Mouse (Mus musculus) CH12.LX (cell line): Measurements from ENCODE around the gene Rptor. TPM values are rescaled to one million over a fixed set of nuclear protein-coding genes. Genes with fewer than 3 reads are reported as not detected.

Source experiments
- DNase-seq: peaks from one replicate; pipeline ENCODE4 v3.0.0-alpha.2; 2013; ENCODE audit errors: extremely low read depth
- H3K27ac ChIP-seq: 2 replicates; pipeline ENCODE4 v1.5.1; 2012; ENCODE audit warnings: low read depth, mild to moderate bottlenecking, control low read depth, moderate library complexity; ENCODE audit not compliant: insufficient read depth
- H3K27me3 ChIP-seq: replicated peaks from 2 replicates; pipeline ENCODE3; 2012; ENCODE audit warnings: inconsistent platforms
- H3K36me3 ChIP-seq, 2 experiments: replicated peaks in 1 of 2; 2 replicates each; pipeline versions ENCODE3 to v1.6.1; 2012; ENCODE audit warnings: inconsistent platforms in 1 of 2, low read length in 1 of 2, mild to moderate bottlenecking in 1 of 2, mixed read lengths in 1 of 2, moderate library complexity in 1 of 2; ENCODE audit not compliant: control insufficient read depth in 1 of 2, insufficient read depth in 1 of 2
- H3K4me1 ChIP-seq, 2 experiments: 2 replicates each; pipeline ENCODE4 v1.6.1; 2012; ENCODE audit warnings: inconsistent platforms in 1 of 2, moderate library complexity in 1 of 2; ENCODE audit not compliant: insufficient read depth in 2 of 2, control insufficient read depth in 1 of 2
- H3K4me2 ChIP-seq: 2 replicates; pipeline ENCODE4 v1.6.1; 2012; ENCODE audit warnings: low read depth, mild to moderate bottlenecking, control low read depth; ENCODE audit not compliant: poor library complexity, insufficient read depth, severe bottlenecking
- H3K4me3 ChIP-seq, 3 experiments: fragments of 150-350 bp in 1 of 3; sonication (generic) in 1 of 3; replicated peaks in 1 of 3; 2 replicates each; pipeline versions ENCODE3 to v1.5.1; 2011 to 2012; ENCODE audit warnings: low read depth in 2 of 3, low read length in 2 of 3, mild to moderate bottlenecking in 2 of 3, moderate library complexity in 2 of 3, control low read depth in 1 of 3, improper control_type of control experiment in 1 of 3, inconsistent platforms in 1 of 3, mixed read lengths in 1 of 3; ENCODE audit not compliant: poor library complexity in 1 of 3
- H3K79me2 ChIP-seq: replicated peaks from 2 replicates; pipeline ENCODE4 v1.6.1; 2012; ENCODE audit warnings: mild to moderate bottlenecking, moderate library complexity; ENCODE audit not compliant: control insufficient read depth, poor library complexity, insufficient read depth, severe bottlenecking; ENCODE audit errors: extremely low read depth
- H3K9ac ChIP-seq: 2 replicates; pipeline ENCODE4 v1.6.1; 2012; ENCODE audit warnings: low read depth, mild to moderate bottlenecking, control low read depth, moderate library complexity; ENCODE audit not compliant: insufficient read depth
- H3K9me3 ChIP-seq: replicated peaks from 2 replicates; pipeline ENCODE3; 2012; ENCODE audit warnings: low read length, inconsistent platforms, mixed read lengths
- BHLHE40 ChIP-seq: IDR thresholded peaks from 2 replicates; pipeline ENCODE4 v1.6.1; 2011; ENCODE audit warnings: mild to moderate bottlenecking, low read depth, low read length, improper control_type of control experiment
- CTCF ChIP-seq, 2 experiments: IDR thresholded peaks in 1 of 2; conservative IDR thresholded peaks in 1 of 2; 2 replicates each; pipeline ENCODE4 v1.5.1; 2011 to 2012; ENCODE audit warnings: low read depth in 2 of 2, low read length in 2 of 2, improper control_type of control experiment in 1 of 2, inconsistent platforms in 1 of 2, mild to moderate bottlenecking in 1 of 2, moderate library complexity in 1 of 2
- EP300 ChIP-seq: IDR thresholded peaks from 2 replicates; pipeline ENCODE4 v1.6.1; 2011; ENCODE audit warnings: low read length, improper control_type of control experiment
- ETS1 ChIP-seq: conservative IDR thresholded peaks from 2 replicates; pipeline ENCODE4 v1.6.1; 2012; ENCODE audit warnings: low read depth, mild to moderate bottlenecking, inconsistent platforms, low read length, improper control_type of control experiment, moderate library complexity
- JUND ChIP-seq: conservative IDR thresholded peaks from 2 replicates; pipeline ENCODE4 v1.6.1; 2011; ENCODE audit warnings: low read depth, low read length, improper control_type of control experiment
- KAT2A ChIP-seq: IDR thresholded peaks from 2 replicates; pipeline ENCODE4 v1.6.1; 2012; ENCODE audit warnings: low read length, improper control_type of control experiment, inconsistent platforms; ENCODE audit not compliant: insufficient replicate concordance
- MYC ChIP-seq: IDR thresholded peaks from 2 replicates; pipeline ENCODE4 v1.6.1; 2011; ENCODE audit warnings: low read depth, mild to moderate bottlenecking, improper control_type of control experiment, low read length
- NELFE ChIP-seq: IDR thresholded peaks from 2 replicates; pipeline ENCODE4 v1.6.1; 2011; ENCODE audit warnings: low read depth, low read length, improper control_type of control experiment
- POLR2A ChIP-seq: IDR thresholded peaks from 2 replicates; pipeline ENCODE4 v1.6.1; 2011; ENCODE audit warnings: low read depth, mild to moderate bottlenecking, improper control_type of control experiment, low read length
- POLR2AphosphoS2 ChIP-seq: IDR thresholded peaks from 2 replicates; pipeline ENCODE4 v1.6.1; 2011; ENCODE audit warnings: low read depth, low read length, improper control_type of control experiment
- SMC3 ChIP-seq: IDR thresholded peaks from 2 replicates; pipeline ENCODE4 v1.6.1; 2011; ENCODE audit warnings: low read depth, low read length, improper control_type of control experiment
- TCF12 ChIP-seq: IDR thresholded peaks from 2 replicates; pipeline ENCODE4 v1.6.1; 2014; ENCODE audit warnings: low read depth, mild to moderate bottlenecking, inconsistent platforms, low read length, improper control_type of control experiment
- USF1 ChIP-seq: IDR thresholded peaks from 2 replicates; pipeline ENCODE4 v1.6.1; 2014; ENCODE audit warnings: low read depth, mild to moderate bottlenecking, inconsistent platforms, low read length, improper control_type of control experiment
- ZC3H11A ChIP-seq: IDR thresholded peaks from 2 replicates; pipeline ENCODE4 v1.6.1; 2012; ENCODE audit warnings: low read depth, mild to moderate bottlenecking, inconsistent platforms, low read length, improper control_type of control experiment
- ZKSCAN1 ChIP-seq: IDR thresholded peaks from 2 replicates; pipeline ENCODE4 v1.6.1; 2012; ENCODE audit warnings: low read depth, inconsistent platforms, low read length, improper control_type of control experiment, borderline replicate concordance
- ZNF384 ChIP-seq: IDR thresholded peaks from 2 replicates; pipeline ENCODE4 v1.6.1; 2012; ENCODE audit warnings: low read depth, low read length, improper control_type of control experiment, inconsistent platforms
- dilution Hi-C: fragments of 300-500 bp; cut with MboI; formaldehyde crosslinking; loops from 2 replicates; pipeline ENCODE4 v1.14.3; 2020; ENCODE audit warnings: low sequenced_read_pairs; ENCODE audit not compliant: extremely low pct_unique_long_range_greater_than_20kb, extremely low pct_ligation_motif_present
- in situ Hi-C: fragments of 300-500 bp; cut with MboI; formaldehyde crosslinking; loops from 3 replicates; pipeline ENCODE4 v1.14.3; 2019; ENCODE audit warnings: low sequenced_read_pairs, low pct_ligation_motif_present, low pct_unique_long_range_greater_than_20kb, mixed read lengths
- polyA plus RNA-seq: library from polyadenylated mRNA; unstranded; fragments of >175 nt; gene quantifications from 2 replicates; pipeline ENCODE4 v1.2.1, GENCODE M21; 2012; ENCODE audit warnings: low read depth; ENCODE audit not compliant: insufficient read length
- total RNA-seq, 2 experiments: library from RNA; depleted of rRNA; stranded (reverse); fragments of 300-350 nt in 1 of 2; fragments of >200 nt in 1 of 2; gene quantifications; 2 replicates each; pipeline ENCODE4 v1.2.3; 2012 to 2014

The Rptor gene
- total and polyA plus RNA-seq, 3 experiments: 10.3 to 33.1 (median 26.7) TPM

GRCm38 (mm10) chr11:119769666-119770065, 167.0 kb downstream of the Rptor start:
- dilution Hi-C loops: no loop called here

GRCm38 (mm10) chr11:119770985-119771384, 168.3 kb downstream of the Rptor start:
- no peak for DNase-seq
- peaks cover 21 to 97% of the 10 kb centered on the region in 2 experiments for H3K36me3 ChIP-seq
- in situ Hi-C loops: no loop called here

More at GRCm38 (mm10) chr11:119769666-119770065, 167.0 kb downstream of the Rptor start:
- no peak overlapping the region for H3K4me2 ChIP-seq
- H3K4me3 ChIP-seq: no peak overlapping the region
- H3K9me3 ChIP-seq: no peaks in the 10 kb centered on the region
- peaks cover 23 to 96% of the 10 kb centered on the region in 2 experiments for H3K36me3 ChIP-seq
- in situ Hi-C loops: no loop called here
- H3K27ac ChIP-seq: no peak overlapping the region
- H3K79me2 ChIP-seq: no peaks in the 10 kb centered on the region
- no peak for TF ChIP-seq MYC
- 0 out of 4 replicates have a peak, but pooled peaks of 1 of the 2 experiments have one; percentile 11 for TF ChIP-seq CTCF (conservative IDR thresholded peaks at IDR 0.05 in 1 of 2, IDR thresholded peaks at IDR 0.05 in 1 of 2; ENCODE audit: low read depth in 2 of 2, low read length in 2 of 2)
- no peaks in the 10 kb centered on the region for H3K27me3 ChIP-seq
- no peak for DNase-seq
- H3K9ac ChIP-seq: no peak overlapping the region
- H3K4me1 ChIP-seq: peaks cover 0 to 4% of the 10 kb centered on the region in 2 experiments; a peak in 2 of 4 replicates

GRCm38 (mm10) chr11:119772896-119773295, 170.2 kb downstream of the Rptor start:
- H3K9ac ChIP-seq: no peak overlapping the region
- H3K27me3 ChIP-seq: no peaks in the 10 kb centered on the region
- no peak overlapping the region for H3K4me2 ChIP-seq
- in situ Hi-C loops (no loop called here), dilution Hi-C loops (no loop called here)
- TF ChIP-seq ZKSCAN1 (no peak), BHLHE40 (no peak), KAT2A (no peak), ETS1 (no peak), POLR2AphosphoS2 (no peak), TCF12 (no peak)
- H3K79me2 ChIP-seq: no peaks in the 10 kb centered on the region
- no peak for DNase-seq
- H3K36me3 ChIP-seq: peaks cover 21 to 91% of the 10 kb centered on the region in 2 experiments
- H3K4me3 ChIP-seq: no peak overlapping the region
- no peak overlapping the region for H3K27ac ChIP-seq
- H3K9me3 ChIP-seq: peaks cover 19% of the 10 kb centered on the region
- H3K4me1 ChIP-seq: peaks cover 6 to 20% of the 10 kb centered on the region in 2 experiments; a peak in 3 of 4 replicates

More at GRCm38 (mm10) chr11:119770985-119771384, 168.3 kb downstream of the Rptor start:
- H3K79me2 ChIP-seq: no peaks in the 10 kb centered on the region
- H3K4me3 ChIP-seq: no peak overlapping the region
- peaks cover 12% of the 10 kb centered on the region for H3K9me3 ChIP-seq
- dilution Hi-C loops: no loop called here
- TF ChIP-seq SMC3 (no peak), JUND (no peak), NELFE (no peak), ZKSCAN1 (no peak), ZNF384 (no peak), EP300 (no peak), POLR2A (no peak), USF1 (no peak), ZC3H11A (no peak)
- TF ChIP-seq, all 38 proteins: peak for 0
- H3K4me2 ChIP-seq: no peak overlapping the region
- H3K27me3 ChIP-seq: no peaks in the 10 kb centered on the region
- H3K9ac ChIP-seq: no peak overlapping the region
- H3K27ac ChIP-seq: no peak overlapping the region
- peaks cover 0 to 4% of the 10 kb centered on the region in 2 experiments; a peak in 1 of 4 replicates for H3K4me1 ChIP-seq
